Mouse (Mus musculus): Measurements from ENCODE around the gene Cxcl3.
"Not testable (repeated sequence)": the region's sequence is repeated elsewhere in the genome, so short reads cannot be mapped to it uniquely, and the experiment has no call there.

Cxcl3 gene

GRCm38 (mm10) chr5:90789306-90790073, 3.6 kb downstream of the Cxcl3 start:
- in situ Hi-C loops (cut with MseI, MboI) = loop anchor here (5.0 to 10.0 kb wide), 2 partner anchors 125 to 127 kb away; no protein-coding TSS in a partner anchor

- in situ Hi-C loops (cut with MseI, MboI) = no loop called here
These were observed 4.2 kb downstream of the Cxcl3 start for GRCm38 (mm10) chr5:90790074-90790502.

- in situ Hi-C loops (cut with MseI, MboI) = no loop called here
These were observed 8.3 kb downstream of the Cxcl3 start, which contains the start of gene Cxcl15 for GRCm38 (mm10) chr5:90794195-90794625. Gene Cxcl15 (plus strand): TSS chr5:90794534.

- in situ Hi-C loops (cut with MseI, MboI) = not testable (repeated sequence)
These were observed 9.5 kb downstream of the Cxcl3 start for GRCm38 (mm10) chr5:90795392-90795791.

- in situ Hi-C loops (cut with MseI, MboI) = no loop called here
These were observed 18.7 kb downstream of the Cxcl3 start for GRCm38 (mm10) chr5:90804574-90804973.

- in situ Hi-C loops (cut with MseI, MboI) = no loop called here
These were observed 20.1 kb downstream of the Cxcl3 start for GRCm38 (mm10) chr5:90806050-90806449.

GRCm38 (mm10) chr5:90807176-90807950, 21.5 kb downstream of the Cxcl3 start:
- in situ Hi-C loops (cut with MseI, MboI) = no loop called here

GRCm38 (mm10) chr5:90819756-90820155, 33.9 kb downstream of the Cxcl3 start:
- in situ Hi-C loops (cut with MseI, MboI) = no loop called here

- in situ Hi-C loops (cut with MseI, MboI) = no loop called here
These were observed 46.4 kb downstream of the Cxcl3 start for GRCm38 (mm10) chr5:90832145-90832767.

- in situ Hi-C loops (cut with MseI, MboI) = no loop called here
These were observed 47.0 kb downstream of the Cxcl3 start for GRCm38 (mm10) chr5:90832768-90833388.

GRCm38 (mm10) chr5:90834436-90834835, 48.5 kb downstream of the Cxcl3 start:
- in situ Hi-C loops (cut with MseI, MboI) = no loop called here

- in situ Hi-C loops (cut with MseI, MboI) = no loop called here
These were observed 52.7 kb downstream of the Cxcl3 start for GRCm38 (mm10) chr5:90838582-90838981.
